Mouse (Mus musculus): ENCODE data around the gene Selplg. TPM values are rescaled to one million over a fixed set of nuclear protein-coding genes. Genes with fewer than 3 reads are reported as not detected.

Selplg gene
- polyA plus RNA-seq, 1 experiment from 2014 or later: 2.3 TPM

Other genes starting within 250 kb of the Selplg start
- gene Cmklr1, start 182.2 kb downstream of the Selplg start, polyA plus RNA-seq (2014; fragmentation: Nextera tagmentation; extraction: Ambion mirVana): 2.2 and 2.6 TPM in 2 replicates
- gene 1700069L16Rik, start 107.9 kb downstream of the Selplg start, polyA plus RNA-seq (2014; fragmentation: Nextera tagmentation; extraction: Ambion mirVana): not detected in 2 replicates
- gene Ficd, start 96.8 kb downstream of the Selplg start, polyA plus RNA-seq (2014; fragmentation: Nextera tagmentation; extraction: Ambion mirVana): 4.0 and 4.6 TPM in 2 replicates
- 25.9 and 27.7 TPM in 2 replicates for gene Sart3, start 60.1 kb downstream of the Selplg start, polyA plus RNA-seq (2014; fragmentation: Nextera tagmentation; extraction: Ambion mirVana)
- gene Iscu, start 59.9 kb downstream of the Selplg start, polyA plus RNA-seq (2014; fragmentation: Nextera tagmentation; extraction: Ambion mirVana): 128 and 132 TPM in 2 replicates
- gene Tmem119, start 32.1 kb downstream of the Selplg start, polyA plus RNA-seq (2014; fragmentation: Nextera tagmentation; extraction: Ambion mirVana): 6.1 and 7.8 TPM in 2 replicates
- 84.9 and 88.2 TPM in 2 replicates for gene Coro1c, start 76.1 kb upstream of the Selplg start, polyA plus RNA-seq (2014; fragmentation: Nextera tagmentation; extraction: Ambion mirVana)
- gene Ssh1, start 161.2 kb upstream of the Selplg start, polyA plus RNA-seq (2014; fragmentation: Nextera tagmentation; extraction: Ambion mirVana): 15.1 and 16.4 TPM in 2 replicates
- gene Dao, start 171.1 kb upstream of the Selplg start, polyA plus RNA-seq (2014; fragmentation: Nextera tagmentation; extraction: Ambion mirVana): not detected in 2 replicates
- gene Usp30, start 232.8 kb upstream of the Selplg start, polyA plus RNA-seq (2014; fragmentation: Nextera tagmentation; extraction: Ambion mirVana): 5.4 and 7.6 TPM in 2 replicates